12 mouse cellular contexts compared by ENCODE assay signal in the genomic region with DNA sequence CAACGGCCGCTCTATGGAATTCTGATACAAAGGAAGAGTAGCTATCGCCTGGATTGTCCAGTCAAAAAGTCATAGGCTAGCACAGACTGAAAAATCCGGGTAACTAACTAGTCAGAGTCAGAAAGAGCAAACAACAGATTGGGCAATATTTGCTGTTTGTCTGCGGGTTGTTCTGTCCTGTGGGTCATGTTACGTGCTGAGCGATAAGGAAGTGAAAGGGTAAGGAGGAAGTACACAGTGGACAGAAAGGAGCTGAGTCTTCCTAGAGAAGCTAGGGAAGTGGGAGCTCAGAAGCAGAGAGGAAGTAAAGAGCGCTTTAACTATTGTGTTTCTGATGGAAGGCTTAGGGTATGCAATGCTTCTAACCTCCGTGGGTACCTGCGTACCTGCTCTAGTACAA. TPM values are rescaled to one million over a fixed set of nuclear protein-coding genes. Genes with fewer than 3 reads are reported as not detected.
DNase-seq lines count a peak whose midpoint lies in the region; ATAC-seq lines count a peak whose summit lies in the region.
"Had no signal": no experiment of that assay in that cellular context is flagged by ENCODE, and none has a peak within 500 bp of the region (broad histone marks: within the 10 kb centered on the region; RNA-seq: fewer than 3 reads in every experiment).

No protein-coding gene starts in this region.

- no peaks in the 10 kb centered on the region for H3K36me3 ChIP-seq in macrophage (ENCODE audit: inconsistent target)
- H3K36me3 ChIP-seq: midbrain, embryonic 10.5 days had no signal

- H3K79me2 ChIP-seq in macrophage (ENCODE audit: inconsistent target) = no peaks in the 10 kb centered on the region

- peak; percentile 87 for ATAC-seq in granulocyte monocyte progenitor cell, adult 5-6 weeks (replicated peaks; ENCODE audit: poor library complexity, severe bottlenecking)
- ATAC-seq: CD4-positive, CD25-positive, alpha-beta regulatory T cell, adult 4 months; forebrain, embryonic 16.5 days had no signal

- intact Hi-C loops in heart, postnatal 14 days (cut with DNase I) = loop anchor here (5.0 kb wide), 1 partner anchor 248 kb away; the partner anchor contains the start of gene Ccdc83

- DNase-seq in heart, adult 9 months (ENCODE audit: low spot score in 2 of 2) = peak; percentile 34 to 70
- DNase-seq in heart, postnatal 14 days = no peak
- DNase-seq in A20 (ENCODE audit: low read depth, low spot score) = peak; percentile 85
- no peak for DNase-seq in ovary, adult 18-20 months (ENCODE audit: low spot score)
- no peak for DNase-seq in gastrocnemius, adult 18-20 months (ENCODE audit: low spot score)
- DNase-seq in cerebellum, postnatal 10 days = no peak
- DNase-seq: embryo, embryonic 11 days had no signal

- H3K27ac ChIP-seq in macrophage = peak overlapping the region; percentile 96
- H3K27ac ChIP-seq: midbrain, embryonic 10.5 days had no signal

- H3K4me3 ChIP-seq in macrophage (ENCODE audit: inconsistent target) = no peak overlapping the region
- H3K4me3 ChIP-seq: midbrain, embryonic 10.5 days had no signal

- 14% methylated on average over 9 of the region's 10 CpGs for WGBS in macrophage (ENCODE audit: missing documents)

RNA-seq across cellular contexts. Expression of gene Eed, which starts 38.8 kb away (rescaled TPM):
- total RNA-seq in heart, postnatal 14 days (2021) = 10 to 100 TPM; 27.1 to 31.3 TPM
- total RNA-seq in granulocyte monocyte progenitor cell, adult 5-6 weeks (2014; fragmentation: Nextera tagmentation) = 89.6 and 108 TPM in 2 replicates
- 130 and 164 TPM in 2 replicates for total RNA-seq in granulocyte monocyte progenitor cell, adult 5-6 weeks (2017)
- 100 to 1,000 TPM in 24 of 26 experiments, 10 to 100 TPM in 2; 87.4 to 310 (median 214) TPM for total RNA-seq in macrophage (2018; cell fraction: chromatin; rRNA removed)
- 10 to 100 TPM; 16.4 to 78.9 (median 44.1) TPM for total RNA-seq in macrophage (2018; cell fraction: cytosol; rRNA removed)
- 100 to 1,000 TPM in 14 of 26 experiments, 10 to 100 TPM in 12; 34.6 to 164 (median 110) TPM for total RNA-seq in macrophage (2018; cell fraction: nucleus; rRNA removed)
- polyA plus RNA-seq in macrophage (2018) = 45.6 to 59.3 TPM (median 47.9 TPM) in 3 replicates
- 10 to 100 TPM; 32.5 to 40.9 TPM for total RNA-seq in gastrocnemius, adult 18-20 months (2021)

Comparison
In these comparisons a context has a peak if more than half of its experiments do, and no peak if none do; other contexts are left out.
1. DNase-seq: peak in heart, adult 9 months (2 of 2) and A20 (single experiment); none in heart, postnatal 14 days (0 of 2), ovary, adult 18-20 months (single experiment), gastrocnemius, adult 18-20 months (single experiment) and cerebellum, postnatal 10 days (0 of 2).